Mouse (Mus musculus) midbrain, embryonic 16.5 days (tissue): ENCODE measurements around the gene Tcf7l1. TPM values are rescaled to one million over a fixed set of nuclear protein-coding genes. Genes with fewer than 3 reads are reported as not detected.

Experiments used
- ATAC-seq: fragments of 200-750 bp; cut with Nextera tagmentation; 2 replicates; pipeline ENCODE4 v1.8.0; 2017; ENCODE audit warnings: moderate TSS enrichment
- H3K27ac ChIP-seq: fragments of 300-500 bp; sonication (generic); 2 replicates; pipeline ENCODE4 v1.5.1; 2014; ENCODE audit warnings: mild to moderate bottlenecking, low read length, mixed read lengths
- H3K27me3 ChIP-seq: fragments of 300-500 bp; sonication (generic); 2 replicates; pipeline ENCODE4 v1.6.1; 2014; ENCODE audit warnings: low read depth, low read length, mixed read lengths; ENCODE audit not compliant: control insufficient read depth, insufficient read depth
- H3K36me3 ChIP-seq: fragments of 300-500 bp; sonication (generic); 2 replicates; pipeline ENCODE4 v1.6.1; 2014; ENCODE audit warnings: mild to moderate bottlenecking, low read length, moderate library complexity, mixed read lengths; ENCODE audit not compliant: control insufficient read depth, insufficient read depth
- H3K4me1 ChIP-seq: fragments of 300-500 bp; sonication (generic); 2 replicates; pipeline ENCODE4 v1.6.1; 2014; ENCODE audit warnings: mild to moderate bottlenecking, low read length, mixed read lengths; ENCODE audit not compliant: control insufficient read depth, insufficient read depth
- H3K4me2 ChIP-seq: fragments of 300-500 bp; sonication (generic); 2 replicates; pipeline ENCODE4 v1.6.1; 2014; ENCODE audit warnings: mild to moderate bottlenecking, low read length, mixed read lengths
- H3K4me3 ChIP-seq: fragments of 300-500 bp; sonication (generic); 2 replicates; pipeline ENCODE4 v1.5.1; 2014; ENCODE audit warnings: low read depth, mild to moderate bottlenecking, low read length, moderate library complexity, mixed read lengths
- H3K9ac ChIP-seq: fragments of 300-500 bp; sonication (generic); 2 replicates; pipeline ENCODE4 v1.6.1; 2014; ENCODE audit warnings: low read depth, low read length, mixed read lengths
- H3K9me3 ChIP-seq: fragments of 300-500 bp; sonication (generic); replicated peaks from 2 replicates; pipeline ENCODE4 v1.6.1; 2014; ENCODE audit warnings: mild to moderate bottlenecking, low read length, mixed read lengths; ENCODE audit not compliant: control insufficient read depth, poor library complexity, severe bottlenecking
- WGBS: fragments of 180-500 bp; shearing (Covaris S2); extraction: QIAGEN DNeasy Blood & Tissue Kit; methylation state at CpG from one replicate; pipeline ENCODE4 v1.1.7; 2014; 5-methylcytosine and 5-hydroxymethylcytosine counted together
- polyA plus RNA-seq: library from polyadenylated mRNA; unstranded; fragments of >200 nt; fragmentation: Nextera tagmentation; extraction: Ambion mirVana; gene quantifications from 2 replicates; pipeline ENCODE4 v1.2.1, GENCODE M21; 2015

Gene Tcf7l1
- polyA plus RNA-seq, 1 experiment from 2014 or later: 4.1 TPM

- H3K4me1 ChIP-seq: no peaks in the 10 kb centered on the region
- no peaks in the 10 kb centered on the region for H3K27me3 ChIP-seq
- no peak for ATAC-seq
- 49% methylated on average over 9 of the region's 9 CpGs for WGBS
- H3K27ac ChIP-seq: no peak overlapping the region
- H3K9ac ChIP-seq: no peak overlapping the region
- no peak overlapping the region for H3K4me2 ChIP-seq
- H3K36me3 ChIP-seq: no peaks in the 10 kb centered on the region
- H3K9me3 ChIP-seq: no peaks in the 10 kb centered on the region
- H3K4me3 ChIP-seq: no peak overlapping the region
Observed at GRCm38 (mm10) chr6:72754215-72754614, 34.8 kb downstream of the Tcf7l1 start.

- H3K27me3 ChIP-seq: no peaks in the 10 kb centered on the region
- H3K9me3 ChIP-seq: no peaks in the 10 kb centered on the region
- 81% methylated on average over 8 of the region's 8 CpGs for WGBS
- H3K27ac ChIP-seq: no peak overlapping the region
- no peak for ATAC-seq
- H3K9ac ChIP-seq: no peak overlapping the region
- H3K36me3 ChIP-seq: no peaks in the 10 kb centered on the region
- H3K4me1 ChIP-seq: peaks cover 2% of the 10 kb centered on the region; the same call in 1 of the 2 replicates
- no peak overlapping the region for H3K4me2 ChIP-seq
- no peak overlapping the region for H3K4me3 ChIP-seq
Observed at GRCm38 (mm10) chr6:72753782-72754181, 35.3 kb downstream of the Tcf7l1 start.

- H3K27ac ChIP-seq: no peak overlapping the region
- H3K9ac ChIP-seq: no peak overlapping the region
- H3K9me3 ChIP-seq: no peaks in the 10 kb centered on the region
- H3K27me3 ChIP-seq: no peaks in the 10 kb centered on the region
- peaks cover 6% of the 10 kb centered on the region; the same call in 1 of the 2 replicates for H3K4me1 ChIP-seq
- 83% methylated on average over 15 of the region's 15 CpGs for WGBS
- no peak for ATAC-seq
- no peak overlapping the region for H3K4me2 ChIP-seq
- H3K36me3 ChIP-seq: no peaks in the 10 kb centered on the region
- no peak overlapping the region for H3K4me3 ChIP-seq
Observed at GRCm38 (mm10) chr6:72752824-72753223, 36.2 kb downstream of the Tcf7l1 start.

- no peak overlapping the region for H3K4me3 ChIP-seq
- no peak overlapping the region for H3K4me2 ChIP-seq
- peaks cover 6% of the 10 kb centered on the region; the same call in 1 of the 2 replicates for H3K4me1 ChIP-seq
- H3K36me3 ChIP-seq: no peaks in the 10 kb centered on the region
- H3K27ac ChIP-seq: no peak overlapping the region
- WGBS: 84% methylated on average over 1 of the region's 1 CpGs
- no peak for ATAC-seq
- no peaks in the 10 kb centered on the region for H3K27me3 ChIP-seq
- H3K9me3 ChIP-seq: no peaks in the 10 kb centered on the region
- H3K9ac ChIP-seq: no peak overlapping the region
Observed at GRCm38 (mm10) chr6:72751210-72751609, 37.8 kb downstream of the Tcf7l1 start.

GRCm38 (mm10) chr6:72748882-72749437, 40.1 kb downstream of the Tcf7l1 start:
- ATAC-seq: no peak
- no peak overlapping the region for H3K4me3 ChIP-seq

DNA sequence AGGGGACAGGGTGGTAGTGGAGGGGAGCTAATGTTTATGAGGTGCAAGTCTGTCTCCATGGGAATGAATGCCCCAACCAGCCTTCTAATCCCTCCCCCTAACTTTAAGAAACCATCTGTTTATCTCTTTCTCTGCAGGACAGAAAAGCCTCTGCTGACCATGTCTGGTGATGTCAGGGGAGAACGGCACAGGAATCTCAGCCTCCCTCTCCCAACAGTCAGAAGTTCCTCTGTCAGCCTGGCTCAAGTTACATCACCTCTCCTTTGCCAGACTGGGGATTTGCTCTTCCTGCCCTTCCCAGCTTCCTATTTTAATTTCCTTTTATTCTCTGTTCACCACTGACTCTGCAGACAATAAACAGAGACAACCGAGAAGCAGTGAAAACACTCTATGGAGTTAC, 40.6 kb downstream of the Tcf7l1 start:
- ATAC-seq: no peak
- Histone ChIP-seq H3K9me3 (no peaks in the 10 kb centered on the region), H3K36me3 (no peaks in the 10 kb centered on the region), H3K4me1 (peaks cover 8% of the 10 kb centered on the region; the same call in 1 of the 2 replicates), H3K27ac (no peak overlapping the region), H3K4me3 (no peak overlapping the region), H3K9ac (no peak overlapping the region), H3K27me3 (no peaks in the 10 kb centered on the region), H3K4me2 (no peak overlapping the region)
- WGBS: 2% methylated on average over 2 of the region's 2 CpGs

More at GRCm38 (mm10) chr6:72748882-72749437, 40.1 kb downstream of the Tcf7l1 start:
- no peak overlapping the region for H3K27ac ChIP-seq
- peaks cover 6% of the 10 kb centered on the region; the same call in 1 of the 2 replicates for H3K4me1 ChIP-seq
- H3K9ac ChIP-seq: no peak overlapping the region
- H3K4me2 ChIP-seq: no peak overlapping the region
- H3K36me3 ChIP-seq: no peaks in the 10 kb centered on the region
- WGBS: 12% methylated on average over 5 of the region's 5 CpGs
- H3K9me3 ChIP-seq: no peaks in the 10 kb centered on the region
- no peaks in the 10 kb centered on the region for H3K27me3 ChIP-seq

GRCm38 (mm10) chr6:72747814-72748213, 41.2 kb downstream of the Tcf7l1 start:
- Histone ChIP-seq H3K9me3 (no peaks in the 10 kb centered on the region), H3K27me3 (no peaks in the 10 kb centered on the region), H3K9ac (no peak overlapping the region), H3K4me3 (no peak overlapping the region), H3K36me3 (no peaks in the 10 kb centered on the region), H3K27ac (no peak overlapping the region), H3K4me1 (peaks cover 8% of the 10 kb centered on the region; the same call in 1 of the 2 replicates), H3K4me2 (no peak overlapping the region)
- ATAC-seq: no peak
- WGBS: 80% methylated on average over 11 of the region's 11 CpGs

- 49% methylated on average over 4 of the region's 4 CpGs for WGBS
- Histone ChIP-seq H3K9ac (no peak overlapping the region), H3K27me3 (no peaks in the 10 kb centered on the region), H3K4me2 (no peak overlapping the region), H3K4me3 (no peak overlapping the region), H3K36me3 (no peaks in the 10 kb centered on the region), H3K9me3 (no peaks in the 10 kb centered on the region), H3K4me1 (peaks cover 8% of the 10 kb centered on the region; the same call in 1 of the 2 replicates), H3K27ac (no peak overlapping the region)
- ATAC-seq: no peak
Observed at GRCm38 (mm10) chr6:72747156-72747555, 41.9 kb downstream of the Tcf7l1 start.

- H3K9ac ChIP-seq: no peak overlapping the region
- H3K9me3 ChIP-seq: no peaks in the 10 kb centered on the region
- 77% methylated on average over 12 of the region's 12 CpGs for WGBS
- no peak overlapping the region for H3K27ac ChIP-seq
- no peak overlapping the region for H3K4me2 ChIP-seq
- H3K36me3 ChIP-seq: no peaks in the 10 kb centered on the region
- H3K27me3 ChIP-seq: no peaks in the 10 kb centered on the region
- H3K4me3 ChIP-seq: no peak overlapping the region
- ATAC-seq: no peak
- H3K4me1 ChIP-seq: peaks cover 8% of the 10 kb centered on the region; the same call in 1 of the 2 replicates
Observed at GRCm38 (mm10) chr6:72745781-72746180, 43.3 kb downstream of the Tcf7l1 start.
